Mouse (Mus musculus): Measurements from ENCODE around the gene Lingo3.
A peak's percentile ranks its signal among the peaks of the same experiment; 100 is the strongest.
"Not testable (repeated sequence)": the region's sequence is repeated elsewhere in the genome, so short reads cannot be mapped to it uniquely, and the experiment has no call there.

Lingo3 gene

DNA sequence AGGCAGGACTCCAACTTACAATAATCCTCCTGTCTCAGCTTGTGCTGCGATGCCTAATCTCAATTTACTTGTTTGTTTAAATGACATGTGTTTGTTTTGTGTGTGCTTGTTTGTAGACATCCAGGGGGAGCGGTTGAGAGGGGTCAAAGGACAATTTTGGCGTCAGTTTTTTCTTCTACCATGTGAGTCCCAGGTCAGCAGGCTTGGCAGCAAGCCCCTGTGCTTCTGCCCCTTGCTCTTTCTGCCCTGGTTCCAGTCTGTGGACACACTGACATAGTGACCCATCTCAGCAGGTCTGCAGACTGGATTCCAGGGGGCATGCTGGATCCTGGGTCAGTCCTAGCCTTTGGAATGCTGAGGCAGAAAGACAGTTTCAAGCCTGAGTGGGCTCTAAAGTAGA, 24.4 kb downstream of the Lingo3 start:
- DNase-seq, result no peak

DNA sequence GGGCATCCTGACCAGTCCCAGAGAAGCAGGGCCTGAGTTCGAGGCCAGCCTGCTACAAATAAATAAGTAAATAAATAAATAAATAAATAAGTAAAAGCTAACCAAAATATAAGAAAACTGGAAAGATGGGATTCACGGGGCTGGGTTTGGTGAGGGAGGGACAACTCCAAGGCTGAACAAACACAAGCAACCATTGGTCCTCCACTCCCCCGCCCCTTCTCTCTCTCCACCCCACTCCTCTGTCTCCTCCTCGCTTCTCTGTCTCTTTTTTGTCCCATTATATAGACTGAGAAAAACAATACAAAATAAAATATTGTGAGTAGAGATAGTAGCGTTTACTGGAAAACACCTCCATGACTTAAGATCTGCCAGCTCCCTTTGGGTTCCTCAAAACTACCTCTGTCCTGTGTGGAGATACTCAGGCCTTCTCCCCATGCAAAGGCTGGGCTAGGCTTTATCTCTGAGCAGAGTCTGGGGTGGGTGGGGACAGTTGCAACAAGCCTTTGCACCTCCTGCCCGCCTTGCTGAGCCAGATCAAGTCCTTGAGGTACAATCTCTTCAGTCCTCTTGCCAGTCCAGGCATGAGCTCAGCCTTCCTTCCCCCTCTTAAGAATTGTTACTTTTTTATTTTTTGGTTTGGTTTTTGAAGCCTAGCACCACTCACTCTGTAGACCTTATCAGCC, 25.1 kb downstream of the Lingo3 start:
- DNase-seq, result no peak

DNA sequence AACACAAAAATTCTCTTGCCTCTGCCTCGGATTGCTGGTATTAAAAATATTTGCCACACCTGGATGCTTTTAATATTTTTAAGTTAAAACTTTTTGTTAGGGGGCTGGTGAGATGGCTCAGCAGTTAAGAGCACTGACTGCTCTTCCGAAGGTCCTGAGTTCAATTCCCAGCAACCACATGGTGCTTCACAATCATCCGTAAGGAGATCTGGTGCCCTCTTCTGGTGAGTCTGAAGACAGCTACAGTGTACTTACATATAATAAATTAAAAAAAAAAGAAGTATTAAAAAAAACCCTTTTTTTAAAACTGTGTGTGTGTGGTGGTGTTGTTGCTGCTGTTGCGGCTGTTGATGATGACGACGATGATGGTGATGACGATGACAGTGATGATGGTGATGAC, 25.9 kb downstream of the Lingo3 start:
- not testable (repeated sequence) for DNase-seq

DNA sequence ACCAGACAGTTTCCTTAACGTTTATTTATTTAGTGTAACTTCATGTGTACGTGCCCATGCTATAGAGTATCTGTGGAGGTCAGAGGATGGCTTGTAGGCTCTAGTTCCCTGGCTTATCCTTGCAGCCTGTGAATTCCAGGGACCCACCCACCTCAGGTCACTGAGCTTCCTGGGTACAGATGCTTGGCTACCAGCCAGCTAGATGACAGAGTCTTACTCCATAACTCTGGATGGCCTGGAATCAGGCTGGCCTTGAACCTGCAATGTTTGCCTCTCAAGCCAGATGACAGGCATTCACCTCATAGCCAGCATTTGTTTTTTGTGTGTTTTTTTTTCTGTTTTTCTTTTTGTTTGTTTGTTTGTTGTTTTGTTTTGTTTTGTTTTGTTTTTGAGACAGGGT, 26.7 kb downstream of the Lingo3 start:
- DNase-seq, result no peak

DNA sequence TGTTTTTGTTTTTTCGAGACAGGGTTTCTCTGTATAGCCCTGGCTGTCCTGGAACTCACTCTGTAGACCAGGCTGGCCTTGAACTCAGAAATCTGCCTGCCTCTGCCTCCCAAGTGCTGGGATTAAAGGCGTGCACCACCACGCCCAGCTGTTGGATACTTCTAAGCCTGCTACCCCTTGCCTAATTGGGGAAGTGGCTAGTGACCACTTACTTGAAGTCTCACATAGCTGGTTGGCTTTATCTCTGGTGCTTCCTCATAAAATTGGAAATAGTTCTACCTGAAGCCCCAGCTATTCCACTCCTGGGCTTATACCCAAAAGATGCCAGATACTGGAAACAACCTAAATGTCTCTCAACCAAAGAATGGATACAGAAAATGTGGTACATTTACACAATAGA, 27.5 kb downstream of the Lingo3 start:
- DNase-seq, result not testable (repeated sequence)

DNA sequence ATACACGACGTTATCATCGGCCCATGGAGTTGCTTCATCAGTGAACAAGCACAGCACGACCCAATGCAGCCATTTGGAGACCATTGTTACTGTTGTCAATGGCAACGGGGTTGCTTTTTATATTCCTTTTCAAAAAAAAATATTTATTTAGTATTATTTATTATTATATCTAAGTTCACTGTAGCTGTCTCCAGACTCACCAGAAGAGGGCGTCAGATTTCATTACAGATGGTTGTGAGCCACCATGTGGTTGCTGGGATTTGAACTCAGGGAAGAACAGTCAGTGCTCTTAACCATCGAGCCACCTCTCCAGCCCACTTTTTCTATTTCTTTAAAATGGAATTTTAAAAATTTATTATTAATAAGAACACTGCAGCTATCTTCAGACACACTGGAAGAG, 29.0 kb downstream of the Lingo3 start:
- no peak for DNase-seq

DNA sequence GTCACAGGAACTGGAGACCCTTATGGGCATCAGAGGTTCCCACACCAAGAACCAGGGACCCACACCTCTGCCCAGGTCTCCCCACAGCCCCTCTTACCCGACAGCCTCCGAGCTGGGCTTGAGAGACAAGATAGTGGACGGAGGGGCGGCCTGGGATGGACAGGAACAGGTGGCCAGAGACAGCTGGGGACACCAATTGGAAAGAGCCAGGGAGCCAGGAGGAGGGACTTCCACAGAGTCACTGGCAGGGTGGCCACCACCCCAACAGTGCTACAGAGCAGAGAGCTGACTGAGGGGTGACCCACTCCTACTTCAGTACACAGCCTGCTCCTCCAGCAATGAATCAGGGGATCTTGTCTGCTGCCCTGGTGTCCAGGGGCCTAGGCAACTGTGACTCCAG, 30.5 kb downstream of the Lingo3 start, which contains the start of gene Jsrp1:
TSS of gene Jsrp1 (minus strand) at position 133 of the 400 bp plus-strand sequence.
- no peak for DNase-seq

DNA sequence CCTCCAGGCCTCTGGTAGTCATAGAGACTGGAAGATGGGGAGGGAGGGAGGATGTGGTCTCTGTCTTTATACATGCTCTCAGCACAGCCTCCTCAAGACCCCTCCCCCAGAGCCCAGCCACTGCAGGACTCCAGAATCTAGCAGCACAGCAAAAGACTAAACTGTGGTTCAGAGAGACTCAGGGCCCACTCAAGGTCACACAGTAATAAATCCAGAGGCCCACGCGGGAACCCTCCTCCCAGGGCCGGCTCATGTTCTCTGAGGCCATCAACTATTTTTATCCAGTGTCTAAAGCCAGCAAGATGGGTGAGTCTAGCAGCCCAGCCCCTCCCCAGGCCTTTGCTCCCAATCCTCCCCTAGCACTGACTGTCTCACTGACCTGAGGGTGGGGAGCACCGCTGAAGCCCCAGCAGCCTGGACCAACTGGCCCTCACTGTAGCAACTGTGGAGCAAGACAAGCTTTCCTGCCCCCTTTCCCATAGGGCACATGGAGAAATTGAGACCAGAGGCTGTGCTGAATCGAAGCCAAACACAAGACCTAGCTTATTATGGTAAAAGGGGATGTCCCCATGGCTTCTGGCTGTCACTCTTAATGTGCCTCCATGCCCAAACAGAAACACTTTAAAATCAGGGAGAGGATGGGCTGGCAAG, 31.3 kb downstream of the Lingo3 start:
- no peak for DNase-seq

DNA sequence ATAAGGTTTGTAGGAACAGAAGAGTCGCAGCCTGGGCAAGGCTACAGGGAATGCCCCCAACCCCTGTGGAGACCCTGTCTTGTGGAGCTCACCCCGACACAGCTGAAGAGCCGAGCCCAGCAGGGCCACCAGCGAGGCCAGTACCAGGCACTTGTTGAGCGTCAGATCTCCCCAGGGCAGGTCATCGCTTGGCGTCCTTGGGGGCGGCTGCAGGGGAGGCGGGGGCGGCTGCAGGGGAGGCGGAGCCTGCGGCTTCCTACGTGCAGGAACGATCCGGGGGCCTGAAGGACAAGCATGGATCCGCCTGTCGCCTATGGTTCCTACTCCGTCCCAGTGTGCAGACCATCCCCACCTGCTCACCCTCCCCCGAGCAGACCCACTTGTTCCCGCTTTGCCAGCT, 33.8 kb downstream of the Lingo3 start:
- DNase-seq, result no peak

DNA sequence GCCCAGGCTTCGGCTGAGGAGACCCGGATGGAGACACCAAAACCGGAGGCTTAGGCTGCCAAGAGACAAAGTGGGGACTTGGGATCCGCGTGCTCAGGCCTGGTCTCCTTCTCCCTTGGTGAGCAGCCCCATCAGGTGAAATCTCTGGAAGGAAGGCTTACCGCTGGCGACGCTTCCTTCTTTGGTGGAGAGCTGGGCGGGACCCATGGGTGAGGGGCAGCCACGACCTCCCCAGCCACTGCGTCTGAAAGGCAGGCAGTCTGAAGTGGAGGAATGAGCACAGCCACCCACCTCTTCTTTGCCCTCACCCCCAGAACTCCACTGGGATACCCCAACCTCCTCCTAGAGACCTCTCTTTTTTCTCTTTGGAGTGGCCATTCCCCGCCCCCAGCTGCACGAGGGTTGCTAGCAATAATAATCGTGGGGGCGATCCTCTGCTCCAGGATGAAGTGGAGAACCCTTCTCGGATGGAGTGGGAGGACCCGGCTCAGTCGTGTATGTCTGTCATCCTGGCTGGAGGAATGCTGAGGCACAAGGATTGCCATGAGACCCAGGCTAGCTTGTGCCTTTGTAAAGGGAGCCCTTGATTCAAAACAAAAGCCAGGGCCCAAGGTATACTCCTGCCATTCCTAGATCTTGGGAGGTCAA, 34.7 kb downstream of the Lingo3 start:
- no peak for DNase-seq

DNA sequence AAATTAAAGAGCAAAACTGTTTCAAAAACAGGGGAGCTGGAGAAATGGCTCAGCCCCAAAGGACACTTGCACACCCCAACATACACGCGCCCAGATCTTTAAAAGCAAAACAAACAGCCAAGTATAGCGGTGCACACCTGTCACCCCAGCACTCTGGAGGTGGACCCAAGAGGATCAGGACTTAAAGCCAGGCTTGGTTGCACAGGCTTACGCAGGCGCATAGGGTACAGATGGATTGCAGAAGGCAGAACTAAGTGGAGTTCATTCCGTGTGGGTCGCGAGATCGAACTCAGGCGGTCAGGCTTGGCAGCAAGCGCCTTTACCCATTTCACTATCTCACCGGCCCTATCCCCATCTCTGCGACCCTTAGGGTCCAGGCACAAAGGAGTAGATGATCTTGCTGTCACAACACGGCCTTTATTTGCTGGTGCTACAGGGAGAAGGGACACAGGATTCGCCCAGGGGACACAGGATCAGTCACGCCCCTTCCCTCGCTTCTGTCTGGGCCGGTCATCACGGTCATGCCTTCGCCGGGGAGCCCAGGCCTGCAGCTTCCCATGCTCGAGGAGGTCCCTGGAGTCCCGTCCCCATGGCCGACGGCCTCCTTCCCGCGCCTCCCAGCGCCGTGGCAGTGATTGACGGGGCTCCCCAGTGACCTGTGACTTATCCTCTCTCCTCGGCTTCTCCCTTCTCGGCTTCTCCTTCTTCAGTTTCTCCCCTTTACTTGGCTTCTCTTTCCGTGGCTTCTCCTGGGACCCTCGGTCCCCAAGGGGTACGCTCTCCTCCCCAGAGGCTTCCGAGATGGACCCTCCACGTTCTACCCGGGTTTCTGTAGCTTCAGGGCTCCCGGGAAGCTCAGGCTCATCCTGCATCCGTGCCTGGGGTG, 35.5 kb downstream of the Lingo3 start:
- no peak for DNase-seq

DNA sequence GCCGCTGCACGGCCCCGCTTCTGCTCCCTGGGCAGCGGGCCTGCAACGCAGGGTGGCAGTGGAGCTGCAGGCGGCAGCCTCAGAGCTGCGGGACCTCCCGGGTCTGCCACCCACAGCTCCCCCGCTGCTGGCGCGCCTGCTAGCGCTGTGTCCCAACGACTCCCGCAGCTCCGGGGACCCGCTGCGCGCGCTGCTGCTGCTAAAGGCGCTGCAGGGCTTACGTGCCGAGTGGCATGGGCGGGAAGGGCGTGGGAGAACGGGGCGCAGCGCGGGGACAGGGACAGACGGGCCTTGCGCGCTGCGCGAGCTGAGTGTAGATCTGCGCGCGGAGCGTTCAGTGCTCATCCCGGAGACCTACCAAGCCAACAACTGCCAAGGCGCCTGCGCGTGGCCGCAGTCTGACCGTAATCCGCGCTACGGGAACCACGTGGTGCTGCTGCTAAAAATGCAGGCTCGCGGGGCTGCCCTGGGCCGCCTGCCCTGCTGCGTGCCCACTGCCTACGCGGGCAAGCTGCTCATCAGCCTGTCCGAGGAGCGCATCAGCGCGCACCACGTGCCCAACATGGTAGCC, 36.7 kb downstream of the Lingo3 start:
- peak; percentile 63 for DNase-seq

DNA sequence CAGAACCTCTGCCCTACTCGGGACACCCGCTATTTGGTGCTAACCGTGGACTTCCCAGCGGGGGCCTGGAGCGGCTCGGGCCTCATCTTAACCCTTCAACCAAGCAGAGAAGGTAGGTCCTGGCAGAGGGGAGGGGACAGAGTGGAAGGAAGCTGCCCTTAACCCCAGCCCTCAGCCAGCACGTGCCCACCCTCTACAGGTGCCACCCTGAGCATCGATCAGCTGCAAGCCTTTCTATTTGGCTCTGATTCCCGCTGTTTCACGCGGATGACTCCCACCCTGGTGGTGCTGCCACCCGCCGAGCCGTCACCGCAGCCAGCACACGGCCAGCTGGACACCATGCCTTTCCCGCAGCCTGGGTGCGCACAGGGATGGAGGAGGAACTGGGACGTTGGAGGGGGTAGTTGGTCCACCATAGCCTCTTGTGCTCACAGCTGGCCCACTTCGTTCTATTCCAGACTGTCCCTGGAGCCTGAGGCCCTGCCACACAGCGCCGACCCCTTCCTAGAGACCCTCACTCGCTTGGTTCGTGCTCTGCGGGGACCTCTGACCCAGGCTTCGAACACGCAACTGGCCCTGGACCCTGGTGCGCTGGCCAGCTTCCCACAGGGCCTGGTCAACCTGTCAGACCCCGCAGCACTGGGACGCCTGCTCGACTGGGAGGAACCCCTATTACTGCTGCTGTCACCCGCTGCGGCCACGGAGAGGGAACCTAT, 37.3 kb downstream of the Lingo3 start:
- DNase-seq, result no peak

DNA sequence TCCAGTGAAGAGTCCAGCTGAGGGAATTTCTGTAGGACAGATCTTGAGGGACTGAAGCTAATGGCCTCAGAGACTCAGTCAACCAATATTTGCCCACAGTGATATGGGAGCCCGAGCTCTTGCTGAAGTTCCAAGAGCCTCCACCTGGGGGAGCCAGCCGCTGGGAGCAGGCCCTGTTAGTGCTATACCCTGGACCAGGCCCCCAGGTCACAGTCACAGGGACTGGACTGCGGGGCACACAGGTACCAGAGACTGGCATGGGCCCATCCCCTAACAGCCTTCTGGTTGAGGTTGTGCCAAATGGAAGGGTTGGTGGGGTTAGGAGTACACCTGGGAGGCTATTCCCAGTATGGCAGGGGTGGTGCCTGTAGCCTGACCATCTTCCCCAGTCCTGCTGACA, 37.9 kb downstream of the Lingo3 start:
- peak; percentile 50 to 54 for DNase-seq

DNA sequence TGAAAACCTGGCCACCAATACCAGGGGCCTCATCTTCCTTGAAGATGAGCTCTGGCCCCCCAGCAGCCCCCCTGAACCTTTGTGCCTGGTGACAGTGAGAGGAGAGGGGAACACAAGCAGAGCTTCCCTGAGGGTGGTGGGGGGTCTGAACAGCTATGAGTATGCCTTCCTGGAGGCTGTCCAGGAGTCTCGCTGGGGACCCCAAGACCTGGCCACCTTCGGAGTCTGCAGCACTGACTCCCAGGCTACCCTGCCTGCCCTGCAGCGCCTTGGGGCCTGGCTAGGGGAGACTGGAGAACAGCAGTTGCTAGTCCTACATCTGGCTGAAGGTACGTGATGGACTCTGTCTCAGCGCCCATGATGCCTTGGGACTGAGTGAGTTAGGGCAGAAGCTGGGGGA, 38.5 kb downstream of the Lingo3 start:
- no peak for DNase-seq

DNA sequence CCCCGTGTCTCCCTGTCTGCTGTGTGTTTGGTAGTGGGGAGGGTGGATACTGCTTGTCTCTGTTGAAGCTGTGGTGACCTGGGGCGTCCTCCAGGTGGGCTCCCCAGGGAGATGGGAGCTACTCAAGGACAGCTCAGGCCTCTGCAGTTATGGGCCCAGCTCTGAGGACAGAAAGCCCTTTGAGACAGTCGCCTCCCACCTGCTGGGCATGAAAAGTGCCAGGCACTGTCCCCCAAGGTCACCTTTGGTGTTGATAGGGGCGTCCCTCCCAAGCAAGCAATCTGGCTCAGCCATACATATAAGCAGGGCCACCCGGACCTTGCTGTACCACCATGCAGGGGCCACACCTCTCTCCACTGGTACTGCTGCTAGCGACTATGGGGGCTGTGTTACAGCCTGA, 38.9 kb downstream of the Lingo3 start, which contains the start of gene Amh:
TSS of gene Amh (plus strand) at position 328 of the 400 bp plus-strand sequence.
- DNase-seq, result no peak

DNA sequence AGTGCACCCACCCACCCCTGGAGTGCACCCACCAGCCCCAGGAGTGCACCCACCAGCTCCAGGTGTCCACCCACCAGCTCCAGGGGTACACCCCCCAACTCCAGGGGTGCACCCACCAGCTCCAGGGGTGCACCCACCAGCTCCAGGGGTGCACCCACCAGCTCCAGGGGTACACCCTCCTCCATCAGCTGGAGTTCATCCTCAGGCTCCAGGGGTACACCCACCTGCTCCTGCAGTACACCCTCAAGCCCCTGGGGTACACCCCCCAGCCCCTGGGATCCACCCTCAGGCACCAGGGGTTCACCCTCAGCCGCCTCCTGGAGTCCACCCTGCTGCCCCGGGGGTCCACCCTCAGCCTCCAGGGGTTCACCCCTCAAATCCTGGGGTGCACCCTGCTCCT, 39.5 kb downstream of the Lingo3 start:
- no peak for DNase-seq

DNA sequence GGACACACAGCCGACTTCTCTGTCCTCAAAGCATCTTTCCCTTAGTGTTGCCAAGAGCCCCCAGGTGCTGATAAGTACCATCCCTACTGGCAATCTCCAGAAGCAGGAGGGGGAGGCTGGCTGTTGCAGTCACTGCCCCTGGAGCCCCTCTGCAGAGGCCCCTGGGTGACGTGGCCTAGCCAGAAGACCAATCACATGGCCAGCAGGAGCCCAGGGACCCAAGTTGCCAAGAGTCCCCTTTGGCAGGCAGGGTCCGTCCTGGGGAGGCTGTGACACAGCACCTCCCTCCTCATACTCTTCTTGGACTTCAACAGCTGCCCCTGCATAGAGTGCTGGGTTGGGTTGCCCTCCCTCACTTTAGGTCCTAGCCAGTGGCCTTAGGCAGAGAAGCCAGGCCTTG, 40.8 kb downstream of the Lingo3 start:
- no peak for DNase-seq

DNA sequence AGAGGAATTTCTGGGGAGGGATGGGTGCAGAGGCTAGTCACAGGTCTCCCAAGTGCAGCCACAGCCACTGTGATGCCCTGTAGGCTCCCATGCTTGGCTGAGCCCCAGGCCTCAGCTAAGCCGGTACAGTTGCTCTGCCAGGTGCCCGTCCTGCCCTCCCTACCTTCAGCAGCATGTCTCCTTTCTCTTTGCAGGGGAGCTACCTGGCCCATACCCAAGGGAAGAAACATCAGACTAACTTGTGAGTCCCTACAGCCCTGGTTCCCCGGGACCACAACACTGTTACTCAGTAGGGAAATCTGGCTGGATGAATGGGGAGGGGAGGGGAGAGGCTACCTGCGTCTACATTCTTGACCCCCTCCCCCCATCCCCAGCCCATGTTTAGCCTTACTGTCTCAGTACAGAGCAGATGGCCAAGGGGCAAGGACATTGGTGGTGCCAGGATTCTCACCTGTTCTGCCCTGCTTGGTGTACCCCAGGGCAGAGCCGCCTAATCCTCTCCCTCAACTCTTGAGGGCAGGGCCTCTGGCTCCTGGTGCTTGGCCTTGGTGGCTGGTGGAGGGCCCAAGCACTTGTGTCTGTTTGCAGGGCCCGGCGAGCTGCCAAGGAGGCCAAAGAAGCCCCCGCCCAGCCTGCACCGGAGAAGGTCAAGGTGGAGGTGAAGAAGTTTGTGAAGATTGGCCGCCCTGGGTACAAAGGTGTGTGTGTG, 41.5 kb downstream of the Lingo3 start:
- DNase-seq, result no peak

DNA sequence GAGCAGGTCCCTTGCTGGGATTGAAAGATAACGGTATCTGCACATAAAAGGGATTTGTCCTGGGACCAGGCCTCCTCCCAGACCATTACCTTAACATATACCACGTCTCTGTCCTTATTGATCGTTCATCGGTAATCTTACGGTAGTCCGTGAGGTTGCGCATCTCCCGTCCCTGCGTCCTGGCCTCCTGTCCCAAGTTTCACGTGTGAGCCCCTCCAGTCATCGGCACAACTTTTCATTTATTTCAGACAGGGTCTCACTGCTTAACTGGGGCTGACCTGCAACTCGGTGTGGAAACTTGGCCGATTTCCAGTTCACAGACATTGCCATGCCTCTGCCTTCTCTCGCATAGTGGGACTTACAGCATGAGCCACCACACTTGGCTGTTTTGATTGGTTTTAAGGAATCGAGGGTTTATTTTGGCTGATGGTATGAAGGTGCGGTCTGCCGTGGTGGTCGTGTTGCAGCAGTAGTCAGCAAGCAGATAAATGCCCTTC, 44.7 kb downstream of the Lingo3 start:
- DNase-seq, result no peak

All from lung, adult 18-20 months (tissue).